Mouse (Mus musculus) testis, adult 10 weeks (tissue): ENCODE data around the gene Rasef. TPM values are rescaled to one million over a fixed set of nuclear protein-coding genes. Genes with fewer than 3 reads are reported as not detected.

Source experiments
- polyA plus RNA-seq: library from polyadenylated mRNA; stranded (reverse); fragments of 350-450 nt; fragmentation: Illumina TruSeq; extraction: RNeasy Lipid Tissue Mini Kit (QIAGEN cat#74804); gene quantifications from one replicate; pipeline ENCODE4 v1.2.3, GENCODE M21; 2014; ENCODE audit warnings: low read depth, low replicate concordance

The Rasef gene
- 53.9 TPM for polyA plus RNA-seq

GRCm38 (mm10) chr4:73790260-73791185 is at the start of gene Rasef:
Gene Rasef, minus strand, starts transcription at chr4:73790994.

GRCm38 (mm10) chr4:73683216-73683615 is 107.6 kb downstream of the Rasef start, which contains the start of gene Gm428:
Gene Gm428, plus strand, starts transcription at chr4:73683516.

GRCm38 (mm10) chr4:73668054-73668453 is 122.7 kb downstream of the Rasef start, which contains the start of gene Gm11239:
Gene Gm11239, plus strand, starts transcription at chr4:73668354.

Other genes starting within 250 kb of the Rasef start
- not detected for gene Gm11238, start 183.1 kb downstream of the Rasef start, polyA plus RNA-seq
- gene Gm11237, start 168.0 kb downstream of the Rasef start, polyA plus RNA-seq, result not detected
- gene Gm11236, start 152.9 kb downstream of the Rasef start, polyA plus RNA-seq, result not detected
- not detected for gene Gm11239, start 122.6 kb downstream of the Rasef start, polyA plus RNA-seq
- gene Gm428, start 107.5 kb downstream of the Rasef start, polyA plus RNA-seq, result not detected
- not detected for gene Gm11758, start 85.3 kb upstream of the Rasef start, polyA plus RNA-seq
- not detected for gene Gm11757, start 100.1 kb upstream of the Rasef start, polyA plus RNA-seq
- not detected for gene Gm13871, start 115.0 kb upstream of the Rasef start, polyA plus RNA-seq
- gene Gm11756, start 129.8 kb upstream of the Rasef start, polyA plus RNA-seq, result not detected
- gene 2310002L09Rik, start 159.9 kb upstream of the Rasef start, polyA plus RNA-seq, result not detected
- 0.35 TPM for gene Frmd3, start 222.4 kb upstream of the Rasef start, polyA plus RNA-seq